Mouse (Mus musculus): ENCODE data around the gene Gamt. TPM values are rescaled to one million over a fixed set of nuclear protein-coding genes. Genes with fewer than 3 reads are reported as not detected.
"Not testable (repeated sequence)": the region's sequence is repeated elsewhere in the genome, so short reads cannot be mapped to it uniquely, and the experiment has no call there.

The Gamt gene
- polyA plus RNA-seq, 1 experiment = 9.4 TPM

- DNase-seq (ENCODE audit: low read depth, low spot score) = peak; percentile 98
- 0% methylated on average over 14 of the region's 14 CpGs for WGBS
These were observed 765 bp upstream of the Gamt start for GRCm38 (mm10) chr10:80261585-80261968.

GRCm38 (mm10) chr10:80259861-80260641, 761 bp downstream of the Gamt start:
- no peak for DNase-seq (ENCODE audit: low read depth, low spot score)
- 16% methylated on average over 19 of the region's 19 CpGs for WGBS

- 84% methylated on average over 6 of the region's 6 CpGs for WGBS
- no peak for DNase-seq (ENCODE audit: low read depth, low spot score)
These were observed 1.4 kb downstream of the Gamt start for GRCm38 (mm10) chr10:80259463-80259805.

DNA sequence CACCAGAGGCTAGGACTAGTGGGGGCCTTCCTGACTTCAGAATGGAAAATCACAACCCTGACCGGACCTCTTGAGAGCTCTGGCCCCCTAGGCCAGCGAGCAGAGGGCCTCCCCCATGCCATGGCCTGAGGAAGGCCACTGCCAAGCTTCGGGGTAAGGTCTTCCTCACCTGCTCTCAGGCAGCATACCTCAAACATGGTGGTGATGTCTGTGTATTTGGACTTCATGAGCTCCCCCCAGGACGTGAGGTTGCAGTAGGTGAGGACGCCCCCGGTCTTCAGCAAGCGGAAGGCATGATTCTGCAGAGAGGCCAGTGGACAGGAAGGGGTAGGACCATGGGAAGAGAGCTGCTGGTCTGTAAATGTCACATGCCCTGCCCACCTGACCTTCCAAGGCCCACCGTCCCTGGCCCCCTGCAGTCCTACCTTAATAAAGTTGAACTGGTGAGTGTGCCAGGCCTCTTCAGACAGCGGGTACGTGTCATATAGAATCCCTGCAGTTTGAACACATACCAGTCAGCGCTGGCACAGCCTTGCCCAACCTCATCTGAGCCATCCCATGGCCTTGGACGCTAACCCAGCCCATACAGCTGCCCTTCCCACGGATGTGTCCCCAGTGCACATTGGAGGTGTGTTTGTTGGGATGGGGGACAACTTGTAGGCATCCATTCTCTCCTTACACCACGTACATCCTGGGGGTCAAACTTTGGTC, 1.9 kb downstream of the Gamt start:
- DNase-seq (ENCODE audit: low read depth, low spot score) = no peak
- WGBS = 94% methylated on average over 14 of the region's 14 CpGs

GRCm38 (mm10) chr10:80257936-80258335, 2.9 kb downstream of the Gamt start:
- WGBS = 81% methylated on average over 2 of the region's 2 CpGs
- DNase-seq (ENCODE audit: low read depth, low spot score) = no peak

- DNase-seq (ENCODE audit: low read depth, low spot score) = no peak
- WGBS = 80% methylated on average over 5 of the region's 5 CpGs
These were observed 4.8 kb downstream of the Gamt start for GRCm38 (mm10) chr10:80255881-80256535.

DNA sequence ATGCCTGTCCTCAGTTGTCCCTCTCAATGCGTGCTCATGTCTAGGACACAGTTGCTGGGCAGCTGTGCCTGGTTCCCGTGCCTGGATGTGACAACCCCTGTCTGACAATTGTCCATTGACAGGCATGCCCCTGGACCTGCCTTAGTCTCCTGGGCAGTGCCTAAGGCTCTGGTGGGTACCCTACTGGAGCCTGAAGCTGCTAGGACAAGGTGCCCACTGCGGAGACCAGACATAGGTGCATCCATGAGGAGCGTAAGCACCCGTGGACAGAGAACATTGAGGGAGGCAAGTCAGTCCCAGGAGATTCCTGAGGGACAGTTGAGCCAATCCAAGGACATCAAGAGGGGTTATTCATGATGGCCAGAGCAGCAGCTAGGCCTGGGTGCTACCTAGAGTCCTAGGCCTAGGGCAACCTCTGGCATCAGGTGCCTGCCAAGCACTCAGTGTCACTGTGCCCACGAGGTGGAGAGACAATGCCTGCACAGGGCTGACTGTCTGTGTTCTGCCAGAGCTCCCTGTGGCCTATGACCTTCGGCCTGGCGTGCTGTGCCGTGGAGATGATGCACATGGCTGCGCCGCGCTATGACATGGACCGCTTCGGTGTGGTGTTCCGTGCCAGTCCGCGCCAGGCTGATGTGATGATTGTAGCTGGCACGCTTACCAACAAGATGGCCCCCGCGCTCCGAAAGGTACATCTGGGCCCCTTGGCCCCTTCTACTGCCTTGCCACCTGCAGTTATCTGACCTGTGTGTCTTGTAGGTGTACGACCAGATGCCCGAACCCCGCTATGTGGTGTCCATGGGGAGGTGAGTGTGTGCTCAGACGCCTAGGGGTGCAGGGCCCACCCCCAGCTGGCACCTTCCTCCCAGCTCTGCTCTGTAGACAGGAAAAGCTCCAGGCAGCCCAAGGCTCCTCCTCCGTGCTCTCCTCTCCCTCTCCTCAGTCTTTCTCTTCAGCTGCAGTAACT, 6.2 kb downstream of the Gamt start:
- WGBS = 94% methylated on average over 26 of the region's 26 CpGs
- no peak for DNase-seq (ENCODE audit: low read depth, low spot score)

- WGBS = 75% methylated on average over 6 of the region's 6 CpGs
- DNase-seq (ENCODE audit: low read depth, low spot score) = no peak
These were observed 7.3 kb downstream of the Gamt start for GRCm38 (mm10) chr10:80253551-80253950.

DNA sequence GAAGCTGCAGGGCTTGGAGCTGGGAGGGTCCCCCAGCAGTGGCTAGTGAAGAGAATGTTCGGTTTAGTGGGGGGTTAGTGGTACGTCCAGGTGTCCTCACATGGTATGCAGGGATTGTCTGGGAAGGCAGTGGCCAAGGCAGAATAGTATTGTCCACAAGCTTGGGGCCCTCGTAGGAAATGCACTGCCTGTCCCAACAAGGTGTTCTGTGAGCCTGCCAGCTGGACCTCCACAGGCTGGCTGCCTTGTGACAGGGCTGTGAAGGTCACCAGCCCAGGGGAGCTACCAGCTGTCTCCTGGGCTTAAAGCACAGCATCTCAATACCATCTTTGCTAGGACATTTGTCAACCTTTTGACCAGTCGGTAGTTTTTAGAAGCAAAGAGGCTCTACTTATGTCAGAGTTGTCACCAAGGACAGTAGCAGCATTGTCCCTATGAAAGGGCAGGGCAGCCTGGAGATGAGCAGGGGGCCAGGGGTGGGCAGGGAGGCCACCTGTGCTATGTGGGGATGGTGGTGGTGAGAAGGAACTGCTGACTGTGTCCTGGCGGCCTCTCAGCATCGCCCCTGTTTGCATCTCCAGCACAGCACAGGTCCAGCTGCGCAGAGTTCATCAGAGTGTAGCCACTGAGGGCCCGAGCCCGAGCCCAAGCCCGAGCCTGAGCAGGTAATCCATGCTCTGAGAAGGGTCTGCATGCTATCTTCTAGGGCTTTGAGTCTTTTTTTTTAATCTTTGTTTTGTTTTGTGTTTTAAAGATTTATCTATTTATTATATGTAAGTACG, 8.1 kb downstream of the Gamt start:
- DNase-seq (ENCODE audit: low read depth, low spot score) = no peak
- WGBS = 96% methylated on average over 11 of the region's 11 CpGs

DNA sequence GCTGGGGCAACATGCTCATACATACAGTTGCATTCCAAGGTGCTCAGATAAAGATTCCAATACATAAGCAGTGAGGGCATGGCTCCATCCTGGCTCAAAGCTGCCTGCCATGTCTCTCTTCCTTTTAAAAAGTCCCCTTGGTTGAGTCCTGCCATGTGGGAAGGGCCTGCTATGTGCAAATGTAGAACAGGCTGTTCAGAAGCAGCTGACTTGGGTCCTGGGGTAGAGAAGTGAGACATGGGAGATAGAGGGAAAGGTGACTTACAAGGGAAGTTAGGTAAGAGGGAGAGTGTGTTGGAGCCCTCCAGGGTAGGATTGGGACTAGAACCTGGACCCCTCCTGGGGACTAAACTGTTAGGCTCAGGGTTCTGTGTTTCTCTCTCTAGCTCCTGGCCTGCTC, 8.8 kb downstream of the Gamt start:
- no peak for DNase-seq (ENCODE audit: low read depth, low spot score)

GRCm38 (mm10) chr10:80250573-80250972, 10.2 kb downstream of the Gamt start:
- no peak for DNase-seq (ENCODE audit: low read depth, low spot score)
- WGBS = 77% methylated on average over 4 of the region's 4 CpGs

DNA sequence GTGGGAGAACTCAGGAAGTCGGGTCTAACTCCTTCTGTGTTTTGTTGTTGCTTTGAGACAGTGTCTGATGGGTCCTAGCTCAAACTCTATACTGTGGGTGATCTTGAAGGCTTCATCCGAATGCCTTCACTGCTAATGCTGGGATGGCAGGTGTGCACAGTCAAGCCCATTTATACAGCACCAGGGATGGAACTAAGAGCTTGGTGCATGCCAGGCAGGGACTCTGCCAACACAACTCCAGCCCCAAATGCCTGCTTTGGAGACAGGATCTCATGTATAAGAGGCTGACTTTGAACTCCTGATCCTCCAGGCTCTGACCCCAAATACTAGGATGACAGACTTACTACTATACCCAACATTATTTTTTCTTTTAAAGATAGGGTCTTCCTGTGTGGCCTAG, 10.8 kb downstream of the Gamt start:
- 11% methylated on average over 2 of the region's 2 CpGs for WGBS
- DNase-seq (ENCODE audit: low read depth, low spot score) = no peak

GRCm38 (mm10) chr10:80248971-80249640, 11.7 kb downstream of the Gamt start, which contains the start of gene Ndufs7:
Gene Ndufs7 (plus strand): TSS chr10:80249121.
- DNase-seq (ENCODE audit: low read depth, low spot score) = peak; percentile 83
- WGBS = under 1% methylated on average over 53 of the region's 53 CpGs

GRCm38 (mm10) chr10:80248437-80248836, 12.4 kb downstream of the Gamt start:
- DNase-seq (ENCODE audit: low read depth, low spot score) = not testable (repeated sequence)
- 9% methylated on average over 3 of the region's 3 CpGs for WGBS

GRCm38 (mm10) chr10:80247849-80248248, 13.0 kb downstream of the Gamt start:
- no peak for DNase-seq (ENCODE audit: low read depth, low spot score)
- 36% methylated on average over 6 of the region's 6 CpGs for WGBS

DNA sequence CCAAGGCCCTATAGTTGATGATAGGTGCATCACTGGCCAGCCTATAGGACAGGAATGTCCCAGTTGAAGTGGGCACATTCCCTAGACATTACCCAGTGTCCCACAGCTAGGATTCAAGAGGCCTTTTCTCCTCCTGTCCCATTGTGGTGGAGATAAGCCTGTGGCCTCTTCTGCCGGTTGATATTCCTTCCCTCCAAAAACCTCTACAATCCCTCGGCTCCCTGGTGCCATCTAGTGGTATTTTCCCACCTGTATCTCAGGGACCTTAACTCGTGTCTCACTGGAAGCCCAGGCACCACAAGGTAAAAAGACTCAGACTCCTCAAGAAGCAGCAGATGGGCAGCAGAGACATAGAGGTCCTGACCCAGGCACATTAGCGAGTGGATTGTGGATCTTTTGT, 15.2 kb downstream of the Gamt start:
- 4% methylated on average over 4 of the region's 4 CpGs for WGBS
- DNase-seq (ENCODE audit: low read depth, low spot score) = peak; percentile 80

GRCm38 (mm10) chr10:80244791-80245399, 15.9 kb downstream of the Gamt start:
- 44% methylated on average over 5 of the region's 5 CpGs for WGBS
- no peak for DNase-seq (ENCODE audit: low read depth, low spot score)

- 91% methylated on average over 3 of the region's 3 CpGs for WGBS
These were observed 18.2 kb downstream of the Gamt start for GRCm38 (mm10) chr10:80242607-80243006.

More at GRCm38 (mm10) chr10:80242607-80243006, 18.2 kb downstream of the Gamt start:
- no peak for DNase-seq (ENCODE audit: low read depth, low spot score)
